Mouse (Mus musculus): ENCODE measurements at regions not wholly inside any gene's neighbourhood (a gene's known extent, or its start where the extent isn't known, plus 50 kb on each side); places are given as distances from the start of the nearest gene placed in this dataset.

DNA sequence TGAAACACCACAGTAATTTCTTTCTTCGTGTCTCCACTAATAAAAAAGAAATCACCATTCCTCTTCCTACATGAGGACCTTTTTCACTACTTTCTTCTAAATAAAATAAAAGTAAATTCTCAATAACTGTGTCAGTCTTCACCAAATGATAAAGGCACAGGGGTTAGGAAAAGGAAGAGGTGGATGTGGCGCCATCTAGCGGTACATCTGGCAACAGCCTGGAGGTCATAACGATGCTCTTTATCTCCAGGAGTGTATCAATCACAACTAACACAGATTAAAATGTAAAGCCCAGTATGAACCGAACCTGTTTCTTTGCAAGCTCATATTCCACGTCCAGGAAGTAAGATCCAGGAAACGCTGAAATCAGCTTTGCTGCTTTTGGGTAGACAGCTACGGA lies 793.0 kb downstream of the Gm7489 start:
- DNase-seq, result peak; percentile 11

All from kidney, adult 18-20 months (tissue).